Mouse (Mus musculus) right cerebral cortex, adult 18-20 months (tissue): ENCODE data around the gene Ano6.
A peak's percentile ranks its signal among the peaks of the same experiment; 100 is the strongest.

Experiments used
- DNase-seq: peaks from one replicate; pipeline ENCODE4 v3.0.0; 2022; ENCODE audit warnings: mixed read lengths

The Ano6 gene

DNA sequence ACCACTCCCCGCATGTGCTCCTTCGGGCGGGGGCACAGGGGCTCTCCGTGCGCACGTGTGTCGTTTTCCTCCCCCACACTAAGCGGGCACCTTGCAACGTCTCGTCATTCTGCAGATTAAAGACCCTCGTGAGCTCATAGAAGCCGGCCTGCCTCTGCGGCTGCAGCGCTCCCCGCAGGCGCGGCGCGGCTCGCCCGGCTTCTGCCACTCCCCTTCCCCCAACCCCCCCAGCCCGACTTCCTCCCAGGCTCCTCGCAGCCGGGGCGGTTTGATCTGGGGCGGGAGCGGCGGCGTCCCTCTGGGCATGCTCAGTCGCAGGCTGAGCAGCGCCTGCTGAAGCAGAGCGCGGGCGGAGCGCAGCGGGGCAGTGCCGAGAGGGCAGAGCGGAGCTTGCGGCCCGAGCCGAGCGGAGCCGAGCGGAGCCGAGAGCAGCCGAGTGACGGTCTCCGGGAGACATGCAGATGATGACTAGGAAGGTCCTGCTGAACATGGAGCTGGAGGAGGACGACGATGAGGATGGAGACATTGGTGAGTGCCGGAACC, at the start of gene Ano6:
Ano6 (plus strand) TSS at position 315 of the 543 bp plus-strand sequence.
- peak; percentile 95 for DNase-seq

DNA sequence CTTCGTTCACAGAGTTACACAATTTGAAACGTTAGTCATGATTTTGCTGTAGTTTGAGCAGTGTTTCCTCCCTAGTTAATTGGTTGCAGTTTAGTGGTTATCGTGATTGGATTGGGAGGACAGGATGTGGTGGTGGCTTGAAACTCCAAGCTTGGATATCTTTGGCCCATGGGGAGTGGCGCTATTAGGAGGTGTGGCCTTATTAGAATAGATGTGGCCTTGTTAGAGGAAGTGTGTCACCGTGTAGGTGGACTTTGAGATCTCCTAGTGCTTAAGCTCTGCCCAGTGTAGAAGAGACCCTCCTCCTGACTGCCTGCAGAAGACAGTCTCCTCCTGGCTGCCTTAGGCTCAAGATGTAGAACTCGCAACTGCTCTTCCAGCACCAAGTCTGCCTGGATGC, 47.7 kb upstream of the Ano6 start:
- no peak for DNase-seq

DNA sequence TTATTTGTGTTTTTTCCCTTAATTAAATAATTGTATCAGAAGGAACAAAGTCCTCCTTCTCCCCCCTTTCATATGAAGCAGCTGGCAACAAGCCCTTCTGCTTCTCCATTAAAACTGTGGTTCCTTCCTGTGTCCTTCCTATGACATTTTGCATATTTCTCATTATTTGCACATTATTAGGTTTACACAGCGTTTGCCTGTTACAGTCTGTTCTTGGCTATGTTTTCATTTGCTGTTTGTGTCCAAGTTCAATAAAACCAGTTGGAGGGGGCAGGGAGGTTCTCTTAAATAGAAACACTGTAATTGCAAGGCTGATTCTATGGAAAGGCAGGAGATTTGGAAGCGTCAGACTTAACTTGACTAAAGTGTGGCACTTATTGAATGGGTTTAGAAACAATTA, 46.8 kb upstream of the Ano6 start:
- DNase-seq, result no peak

DNA sequence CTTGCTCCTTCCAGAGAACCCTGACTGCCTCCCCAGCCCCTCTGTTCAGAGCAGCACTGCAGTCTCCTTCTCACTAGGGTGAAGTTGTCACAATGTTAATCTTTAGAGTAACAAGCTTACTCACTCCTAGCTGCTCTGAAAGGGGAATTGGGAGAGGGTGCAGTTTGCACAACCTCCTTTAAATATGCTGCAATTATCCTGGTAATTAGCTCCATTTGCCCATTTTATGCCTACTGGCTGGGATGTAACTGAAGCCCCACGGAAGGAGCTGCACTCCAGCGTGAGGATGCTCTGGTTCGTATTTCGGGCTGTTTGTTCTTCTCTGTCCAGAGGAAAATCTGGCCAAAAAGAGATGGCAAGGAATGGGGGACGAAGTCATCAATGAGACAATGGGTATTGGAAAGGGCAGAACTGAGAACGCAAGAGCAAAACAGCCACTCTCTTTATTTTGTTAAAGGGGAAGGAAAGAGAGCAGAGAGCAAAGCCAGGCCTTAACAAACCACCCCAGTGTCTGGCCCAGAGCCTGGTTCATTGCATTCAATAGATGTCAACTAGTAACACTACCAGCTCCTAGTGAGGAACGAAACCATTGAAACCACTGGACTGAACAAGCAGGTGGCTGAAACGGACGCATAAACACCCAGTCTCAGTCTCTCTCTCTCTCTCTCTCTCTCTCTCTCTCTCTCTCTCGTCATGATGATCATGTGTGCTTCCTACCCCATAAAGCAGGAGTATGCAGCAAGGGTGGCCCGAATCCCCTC, 45.1 kb upstream of the Ano6 start:
- no peak for DNase-seq

DNA sequence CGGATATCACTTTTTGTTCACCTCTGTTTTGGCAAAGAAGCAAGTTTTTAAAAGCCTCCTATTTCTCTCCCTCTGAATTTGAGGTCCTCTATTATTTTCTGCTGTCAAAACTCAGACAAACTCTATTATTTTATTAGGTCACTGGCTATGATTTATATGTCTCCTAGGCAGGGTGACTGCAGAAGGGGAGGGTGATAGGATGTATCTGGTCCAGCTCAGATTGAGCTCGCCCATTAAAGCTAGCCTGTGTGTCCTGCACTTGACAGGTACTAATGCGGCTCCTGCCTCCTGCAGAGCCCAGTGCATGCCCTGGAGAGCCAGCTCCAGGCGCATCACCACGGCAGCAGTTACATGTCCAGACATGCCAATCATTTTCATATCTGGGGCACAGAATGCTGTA, 44.1 kb upstream of the Ano6 start:
- no peak for DNase-seq

DNA sequence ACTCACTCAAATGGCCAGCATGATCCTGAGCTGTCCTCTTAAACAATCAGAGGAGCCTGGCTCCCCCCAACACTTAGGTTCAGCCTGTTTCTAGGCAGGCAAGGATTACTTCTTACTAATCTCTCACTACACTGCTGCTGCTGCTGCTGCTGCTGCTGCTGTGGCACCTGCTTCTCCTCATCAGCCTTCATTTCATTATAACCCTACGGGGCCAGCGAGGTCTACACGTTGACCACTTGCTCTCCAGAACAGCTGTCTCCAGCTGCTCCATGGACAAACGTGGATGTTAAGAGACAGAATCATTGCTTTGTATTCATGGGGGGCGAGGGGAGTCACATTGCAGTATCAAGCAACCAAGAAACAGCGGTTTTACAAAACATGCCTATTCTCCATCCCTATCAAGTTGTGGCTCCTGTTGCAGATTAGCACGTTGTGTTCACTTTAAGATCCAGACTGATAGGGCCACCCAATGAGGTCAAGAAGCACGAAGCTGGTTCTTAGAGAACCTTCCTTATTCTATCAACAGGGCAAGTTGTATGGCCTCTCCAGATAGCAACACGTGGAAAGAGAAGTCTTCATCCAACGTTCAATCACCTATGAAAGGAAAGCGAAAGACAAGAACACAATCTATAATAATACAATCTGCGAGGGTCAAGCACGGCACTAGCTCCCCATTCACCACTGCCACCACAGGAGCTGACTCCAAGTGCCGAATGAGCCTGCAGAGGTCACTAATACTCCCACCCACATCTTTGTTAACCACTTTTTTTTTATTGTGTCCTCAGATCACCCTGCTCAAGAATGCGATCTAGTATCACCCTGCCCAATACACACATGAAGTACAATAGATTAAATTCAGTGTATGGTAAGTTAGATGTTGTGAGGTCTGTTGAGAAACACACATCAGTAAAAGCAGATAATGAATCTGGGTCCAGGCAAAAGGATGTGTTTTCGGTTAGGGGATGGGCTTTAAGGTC, 43.4 kb upstream of the Ano6 start:
- DNase-seq, result no peak

DNA sequence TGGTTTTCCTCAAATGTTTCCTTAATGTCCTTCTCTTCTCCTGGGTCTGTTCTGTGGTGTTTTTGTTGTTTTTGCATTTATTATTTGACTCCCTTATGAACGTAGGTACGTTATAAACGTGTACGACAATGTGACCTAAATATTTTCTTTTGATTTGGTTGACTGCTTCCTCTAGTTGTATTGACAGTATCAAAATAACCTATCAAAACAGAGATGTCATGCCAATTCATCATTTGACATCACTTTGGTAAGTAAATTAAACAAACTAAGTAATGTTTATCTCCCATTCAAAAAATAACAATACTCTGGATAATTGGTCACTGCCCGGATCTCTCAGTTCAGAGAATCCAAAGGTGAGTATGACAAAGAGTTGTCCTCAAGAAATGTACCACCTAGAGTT, 41.4 kb upstream of the Ano6 start:
- DNase-seq, result no peak

DNA sequence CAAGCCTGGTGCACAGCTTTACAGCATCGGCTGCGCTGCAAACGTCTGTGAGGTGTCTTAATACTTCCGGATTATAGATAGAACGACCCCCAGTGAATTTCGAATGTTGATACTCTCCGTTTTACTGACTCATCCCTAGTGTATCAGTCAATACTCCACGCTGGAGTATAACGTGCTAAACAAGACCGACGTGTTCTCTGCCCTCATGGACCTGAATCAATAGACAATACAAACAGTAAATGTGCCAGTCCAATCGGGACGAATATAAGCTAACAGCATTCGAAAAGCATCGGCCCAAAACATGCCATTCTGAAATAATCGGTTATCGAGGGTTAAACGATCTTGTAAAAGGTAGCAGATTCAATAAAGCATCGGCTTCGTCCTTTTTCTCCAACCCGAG, 40.6 kb upstream of the Ano6 start:
- DNase-seq, result no peak

DNA sequence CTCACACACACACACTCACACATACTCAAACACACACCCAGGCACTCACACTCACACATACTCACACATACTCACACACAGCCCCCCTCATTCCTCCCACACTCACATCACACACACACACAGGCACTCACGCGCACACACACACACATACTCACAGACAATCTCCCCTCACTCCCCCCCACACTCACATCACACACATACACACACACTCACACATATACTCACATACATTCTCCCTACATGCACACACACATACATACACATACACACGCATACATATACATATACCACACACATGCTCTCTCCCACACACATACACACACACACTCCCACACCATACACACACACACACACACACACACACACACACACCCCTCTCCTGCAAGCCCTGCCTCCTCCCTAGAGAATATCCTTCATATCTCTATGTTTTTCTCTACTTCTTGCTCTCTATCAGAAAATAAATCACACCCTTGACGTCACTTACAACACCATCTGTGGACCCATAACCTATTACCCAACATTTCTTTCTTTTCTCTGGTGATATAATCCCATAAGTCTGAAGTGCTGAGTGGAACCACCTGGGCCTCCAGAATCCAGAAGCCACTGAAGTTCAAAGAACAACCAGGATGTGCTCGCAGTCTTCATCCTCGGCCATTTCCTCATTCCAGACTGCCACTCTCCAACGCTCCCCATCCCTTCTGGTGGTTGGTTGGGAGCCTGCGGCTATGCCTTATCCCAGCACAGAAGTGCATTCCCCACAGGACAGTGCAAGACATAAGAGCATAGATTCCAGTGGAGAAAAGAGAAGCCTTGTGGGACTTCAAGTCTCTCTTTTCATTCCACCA, 38.6 kb upstream of the Ano6 start:
- no peak for DNase-seq

DNA sequence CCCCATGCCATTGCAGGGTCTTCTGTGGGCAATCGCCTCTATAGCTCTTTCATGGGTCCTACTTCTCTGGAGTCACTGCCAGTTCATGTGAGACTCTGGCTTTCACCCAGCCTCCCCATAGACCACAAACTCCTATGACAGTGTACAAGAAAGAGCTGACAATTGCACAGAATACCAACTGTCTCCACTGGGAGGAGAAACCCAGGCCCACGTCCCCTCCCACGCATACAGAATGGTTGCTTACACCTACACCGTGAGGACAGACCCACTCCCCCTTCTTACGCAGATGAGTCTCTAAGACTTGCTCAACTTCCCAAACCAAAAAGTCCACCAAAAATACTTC, 38.0 kb upstream of the Ano6 start:
- DNase-seq, result no peak

DNA sequence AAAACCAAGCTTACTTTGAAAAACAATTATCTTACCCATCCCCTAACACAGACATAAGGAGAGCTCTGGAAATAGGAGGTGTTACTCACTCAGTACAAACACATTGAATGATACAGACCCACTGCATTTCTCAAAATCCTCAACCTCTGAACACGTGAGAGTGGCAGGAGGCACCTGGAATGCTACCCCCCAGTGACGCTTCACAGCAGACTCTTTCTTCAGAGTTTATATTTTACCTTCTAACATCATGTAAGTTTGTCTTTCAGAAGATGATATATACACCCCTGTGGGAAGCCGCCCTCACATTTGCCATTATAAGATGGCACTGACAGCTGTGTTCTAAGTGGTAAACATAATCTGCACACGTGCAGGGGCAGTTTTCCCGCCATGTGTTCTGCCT, 37.6 kb upstream of the Ano6 start:
- no peak for DNase-seq

DNA sequence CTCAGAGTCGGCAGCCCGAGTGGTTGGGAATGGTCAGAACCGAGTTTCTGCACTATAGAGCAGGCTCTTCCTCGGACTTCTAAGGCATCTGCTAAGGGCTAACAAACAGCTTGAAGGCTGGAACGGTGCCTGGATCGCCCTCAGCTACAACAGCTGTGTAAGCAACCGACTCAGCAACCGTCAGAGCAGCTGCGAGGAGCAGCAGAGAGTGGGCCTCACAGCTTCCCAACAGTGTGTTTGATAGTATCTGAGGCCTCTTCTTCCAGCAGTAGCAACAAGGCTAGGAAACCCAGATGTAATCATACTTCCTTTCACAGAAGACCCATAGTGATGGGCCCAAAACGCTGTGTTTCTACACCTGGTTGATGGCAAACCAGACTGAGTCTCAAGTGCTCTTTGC, 33.5 kb upstream of the Ano6 start:
- DNase-seq, result peak; percentile 75

DNA sequence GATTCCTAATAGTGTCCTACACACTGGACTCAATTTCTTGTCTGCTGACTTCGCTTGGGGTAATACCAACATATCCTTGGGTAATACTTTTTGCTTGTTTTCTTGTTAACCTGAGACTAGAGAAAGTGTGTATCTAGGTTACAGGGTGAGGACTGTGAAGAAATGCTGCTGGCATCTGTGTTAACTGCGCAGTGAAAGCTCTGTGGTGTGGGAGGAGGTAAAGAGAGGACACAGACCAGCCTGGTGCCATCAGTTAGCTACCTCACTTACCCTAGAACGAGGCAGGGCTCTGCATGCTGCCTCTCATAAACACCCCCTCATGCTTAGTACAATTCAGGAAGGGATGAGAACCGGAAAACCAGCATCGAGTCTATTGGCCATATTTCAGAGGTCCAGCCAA, 32.6 kb upstream of the Ano6 start:
- DNase-seq, result no peak

DNA sequence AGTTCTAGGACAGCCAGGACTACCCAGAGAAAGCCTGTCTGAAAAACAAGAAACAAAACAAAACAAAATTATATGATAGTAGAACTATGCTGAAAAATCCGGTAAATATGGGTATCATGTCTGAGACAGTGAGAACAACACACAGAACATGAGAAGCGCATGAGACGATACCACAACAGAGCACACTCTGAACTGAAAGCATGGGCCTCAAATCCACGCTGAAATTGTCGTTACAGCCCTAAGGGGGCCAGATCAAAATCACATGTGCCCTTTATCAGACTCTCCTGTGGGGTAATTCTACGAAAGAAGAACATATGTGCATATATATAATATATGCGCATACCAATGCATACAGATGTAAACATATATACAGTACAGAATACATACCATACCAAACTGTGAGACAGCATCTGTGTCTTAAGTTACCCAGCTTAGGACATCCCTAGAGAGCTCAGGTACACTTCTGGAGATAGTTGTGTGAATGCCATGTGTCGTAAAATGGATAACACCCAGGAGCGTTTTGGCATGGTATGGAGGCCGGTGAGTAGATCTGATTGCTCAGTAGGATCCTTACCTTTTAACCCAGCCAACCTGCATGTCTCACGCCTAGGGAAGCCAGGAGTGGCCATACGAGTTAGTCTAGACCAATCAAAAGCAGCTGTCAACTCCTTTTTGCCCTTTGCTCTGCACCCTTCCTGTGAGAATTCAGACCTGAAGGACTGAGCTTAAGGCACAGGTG, 31.8 kb upstream of the Ano6 start:
- no peak for DNase-seq

DNA sequence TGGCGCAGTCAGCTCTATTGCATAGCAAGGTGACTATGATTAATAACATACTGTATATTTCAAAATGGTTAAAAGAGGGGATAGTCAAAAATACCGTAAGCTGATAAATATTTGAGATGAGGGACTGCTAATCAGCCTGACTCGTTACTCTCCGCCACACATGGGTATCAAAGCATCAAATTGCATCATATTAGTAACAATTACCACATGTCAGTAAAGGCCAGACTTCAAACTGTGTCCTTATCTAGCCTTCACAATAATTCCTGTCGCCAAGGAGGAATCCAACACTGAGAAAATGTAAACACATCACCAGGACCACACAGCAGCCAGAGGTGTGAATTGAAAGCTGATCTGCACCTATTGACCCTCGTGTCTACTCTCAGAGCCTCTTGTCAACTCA, 30.8 kb upstream of the Ano6 start:
- DNase-seq, result no peak

DNA sequence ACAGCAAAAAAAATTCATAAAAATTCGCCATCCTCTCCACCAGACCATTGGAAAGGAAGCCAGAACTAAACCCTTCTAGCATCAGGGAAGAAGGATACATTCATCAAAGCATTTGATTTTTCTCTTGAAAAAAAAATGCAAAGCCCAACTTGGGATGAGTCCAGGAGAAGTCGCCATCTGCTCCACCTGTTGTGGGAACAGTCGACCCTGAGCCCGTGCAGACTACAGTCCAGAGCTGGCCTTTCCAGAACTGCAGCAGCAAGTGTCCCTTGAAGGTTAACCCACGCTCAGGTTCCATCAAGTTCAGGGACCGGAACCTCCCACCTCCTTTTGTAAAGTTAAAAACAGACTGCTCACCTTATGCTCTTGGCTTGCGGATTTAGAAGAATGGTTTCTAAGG, 29.2 kb upstream of the Ano6 start:
- DNase-seq, result no peak

DNA sequence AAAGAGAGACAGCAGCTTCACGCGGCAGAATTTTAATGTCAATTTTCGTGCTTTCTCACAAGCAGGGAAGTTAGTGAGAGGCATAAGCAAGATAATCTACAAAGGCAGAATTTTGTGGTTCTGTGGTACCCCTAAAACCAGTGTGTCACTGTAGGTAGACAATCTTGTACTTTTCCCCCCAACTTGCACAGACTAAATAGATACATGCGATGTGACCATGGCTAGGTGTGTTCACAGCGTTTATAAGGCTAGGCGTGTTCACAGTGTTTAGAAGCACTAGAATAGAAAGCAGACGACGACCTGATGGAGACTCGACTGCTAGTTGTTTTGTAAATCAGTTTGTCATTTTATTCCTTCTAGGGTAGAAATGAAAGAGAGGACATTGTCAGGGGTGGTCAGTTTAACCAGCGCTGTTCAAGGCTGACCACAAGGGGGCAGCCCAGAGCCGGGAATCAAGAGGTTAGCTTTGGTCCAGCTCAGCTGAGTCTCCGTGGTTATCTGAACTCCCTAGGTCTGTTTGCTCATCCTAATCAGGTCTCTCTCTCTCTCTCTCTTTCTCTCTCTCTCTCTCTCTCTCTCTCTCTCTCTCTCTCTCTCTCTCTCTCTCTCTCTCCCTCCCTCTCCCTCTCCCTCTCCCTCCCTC, 27.9 kb upstream of the Ano6 start:
- DNase-seq, result peak; percentile 54

DNA sequence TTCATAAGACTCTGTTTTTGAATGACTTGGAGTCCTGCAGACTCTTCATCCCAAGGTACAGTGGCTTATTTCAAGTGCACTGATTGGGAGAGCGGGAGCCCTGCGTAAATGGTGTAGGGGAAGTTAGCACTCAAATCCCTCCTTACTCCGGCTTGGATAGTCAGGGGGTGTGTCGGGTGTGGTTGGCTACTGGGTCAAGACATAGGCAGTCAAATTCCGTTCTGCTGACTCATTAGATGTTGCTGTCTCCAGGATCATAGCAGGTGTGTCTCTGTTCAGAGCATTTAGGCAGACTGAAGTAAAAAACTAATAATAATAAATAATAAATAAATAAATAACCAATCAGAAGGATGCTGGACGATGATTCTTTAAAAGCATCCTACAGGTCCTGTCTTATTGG, 27.2 kb upstream of the Ano6 start:
- DNase-seq, result no peak

DNA sequence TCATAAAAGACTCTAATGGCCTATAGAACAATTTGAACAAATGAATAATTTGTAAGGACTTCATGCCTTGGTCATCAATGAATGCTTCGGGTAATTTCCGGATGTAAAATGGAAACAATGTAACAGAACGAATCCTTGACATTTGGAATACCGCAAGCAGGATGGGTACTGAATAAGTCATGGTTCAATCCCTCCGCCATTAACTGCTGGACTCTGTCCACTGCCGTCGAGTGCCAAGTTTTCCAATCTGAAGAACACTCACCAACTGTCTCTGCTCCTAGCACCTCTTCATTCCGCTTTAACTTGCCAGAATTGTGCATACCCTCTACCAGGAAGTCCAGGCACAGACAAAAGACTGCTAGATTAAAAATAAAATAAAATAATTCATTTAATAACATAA, 25.4 kb upstream of the Ano6 start:
- DNase-seq, result no peak

DNA sequence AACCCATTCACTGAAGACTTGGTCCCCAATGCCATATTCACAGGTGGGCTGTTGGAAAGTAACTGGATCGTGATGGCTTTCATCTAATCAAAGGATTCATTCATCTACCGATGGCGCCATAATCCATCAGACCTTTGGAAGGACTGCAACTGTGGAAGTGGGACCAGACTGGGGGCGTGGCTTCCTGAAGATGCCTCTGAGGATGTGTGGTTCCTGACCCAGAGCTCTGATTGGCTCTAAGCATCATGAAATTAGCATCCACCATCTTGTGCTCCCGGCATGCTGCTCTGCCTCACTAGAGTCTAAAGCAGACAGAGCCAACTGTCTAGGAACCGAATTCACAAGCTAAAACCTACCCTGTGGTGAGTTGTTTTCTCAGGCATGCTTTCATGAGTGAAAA, 24.7 kb upstream of the Ano6 start:
- DNase-seq, result no peak

DNA sequence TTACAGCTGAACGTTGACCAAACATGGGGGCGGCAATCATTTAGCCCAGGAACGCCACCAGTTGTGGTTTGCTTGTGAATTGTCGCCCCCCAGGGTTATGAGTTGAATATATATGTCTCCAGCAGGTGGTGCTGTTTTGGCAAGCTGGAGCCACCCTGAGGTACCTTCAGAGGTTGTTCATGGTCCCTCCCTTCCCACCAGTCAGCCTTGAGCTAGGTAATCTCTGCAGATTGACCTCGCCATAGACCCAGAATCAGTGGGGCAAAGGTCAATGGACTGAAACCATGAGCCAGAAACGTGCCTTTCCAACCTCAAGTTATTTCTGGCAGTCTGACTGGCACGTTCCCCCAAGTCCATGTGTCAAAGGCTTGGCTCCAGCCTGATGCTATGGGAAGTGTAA, 22.8 kb upstream of the Ano6 start:
- DNase-seq, result no peak

DNA sequence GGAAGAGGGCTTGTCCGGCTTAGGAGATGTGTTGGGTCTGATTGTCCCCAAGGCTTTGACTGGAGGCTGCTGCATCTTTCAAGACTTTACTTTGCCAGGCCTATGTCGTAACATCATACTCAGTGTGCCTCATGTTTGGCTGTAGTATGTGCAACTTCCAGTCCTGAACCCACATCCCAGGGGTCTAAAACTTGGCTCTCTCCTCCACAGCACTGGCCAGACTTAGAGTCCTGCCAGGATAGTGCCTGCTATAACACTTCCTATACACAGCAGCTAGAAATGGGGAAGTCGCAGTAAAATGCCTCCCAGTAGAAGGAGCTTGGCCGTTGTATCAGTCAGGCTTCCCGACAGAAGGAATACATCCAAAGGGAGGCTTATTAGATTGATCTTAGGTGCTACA, 21.9 kb upstream of the Ano6 start:
- no peak for DNase-seq
